Mouse (Mus musculus) forebrain, embryonic 13.5 days (tissue): ENCODE measurements around the gene Fam20c. TPM values are rescaled to one million over a fixed set of nuclear protein-coding genes. Genes with fewer than 3 reads are reported as not detected.

Experiments used
- ATAC-seq: fragments of 200-750 bp; cut with Nextera tagmentation; 2 replicates; pipeline ENCODE4 v1.8.0; 2017
- H3K27ac ChIP-seq: fragments of 300-500 bp; sonication (generic); 2 replicates; pipeline ENCODE4 v1.5.1; 2015; ENCODE audit warnings: inconsistent platforms, mild to moderate bottlenecking, moderate library complexity
- H3K27me3 ChIP-seq: fragments of 300-500 bp; sonication (generic); 2 replicates; pipeline ENCODE4 v1.6.1; 2015; ENCODE audit warnings: mild to moderate bottlenecking, inconsistent platforms
- H3K36me3 ChIP-seq: fragments of 300-500 bp; sonication (generic); 2 replicates; pipeline ENCODE4 v1.6.1; 2015; ENCODE audit warnings: mild to moderate bottlenecking, inconsistent platforms; ENCODE audit not compliant: poor library complexity, severe bottlenecking
- H3K4me1 ChIP-seq: fragments of 300-500 bp; sonication (generic); 2 replicates; pipeline ENCODE4 v1.6.1; 2015; ENCODE audit warnings: inconsistent platforms
- H3K4me2 ChIP-seq: fragments of 300-500 bp; sonication (generic); 2 replicates; pipeline ENCODE4 v1.6.1; 2015; ENCODE audit warnings: inconsistent platforms, mild to moderate bottlenecking, moderate library complexity
- H3K4me3 ChIP-seq: fragments of 300-500 bp; sonication (generic); 2 replicates; pipeline ENCODE4 v1.5.1; 2015; ENCODE audit warnings: mild to moderate bottlenecking, inconsistent platforms
- H3K9ac ChIP-seq: fragments of 300-500 bp; sonication (generic); 2 replicates; pipeline ENCODE4 v1.6.1; 2015; ENCODE audit warnings: mild to moderate bottlenecking, inconsistent platforms
- H3K9me3 ChIP-seq: fragments of 300-500 bp; sonication (generic); replicated peaks from 2 replicates; pipeline ENCODE4 v1.6.1; 2016; ENCODE audit warnings: inconsistent platforms
- WGBS: fragments of 180-500 bp; shearing (Covaris S2); methylation state at CpG from one replicate; pipeline ENCODE4 v1.1.7; 2015; 5-methylcytosine and 5-hydroxymethylcytosine counted together
- polyA plus RNA-seq: library from polyadenylated mRNA; unstranded; fragments of >200 nt; fragmentation: Nextera tagmentation; extraction: Ambion mirVana; gene quantifications from 2 replicates; pipeline ENCODE4 v1.2.1, GENCODE M21; 2015

Gene Fam20c
- polyA plus RNA-seq, 1 experiment from 2014 or later = 22.6 TPM

- Histone ChIP-seq H3K27ac (peak overlapping the region; percentile 55), H3K9ac (no peak overlapping the region), H3K9me3 (no peaks in the 10 kb centered on the region), H3K4me3 (no peak overlapping the region), H3K27me3 (no peaks in the 10 kb centered on the region), H3K36me3 (peaks cover 23% of the 10 kb centered on the region), H3K4me1 (peaks cover 13% of the 10 kb centered on the region), H3K4me2 (no peak overlapping the region)
- no peak for ATAC-seq
- WGBS = 94% methylated on average over 1 of the region's 1 CpGs
Observed at GRCm38 (mm10) chr5:138782697-138783096, 28.4 kb downstream of the Fam20c start.

GRCm38 (mm10) chr5:138783181-138783580 is 28.9 kb downstream of the Fam20c start:
- H3K9ac ChIP-seq = no peak overlapping the region
- WGBS = 71% methylated on average over 8 of the region's 8 CpGs
- peaks cover 14% of the 10 kb centered on the region for H3K4me1 ChIP-seq
- H3K9me3 ChIP-seq = no peaks in the 10 kb centered on the region
- ATAC-seq = no peak
- peak overlapping the region; percentile 55 for H3K27ac ChIP-seq
- no peak overlapping the region for H3K4me3 ChIP-seq
- H3K4me2 ChIP-seq = no peak overlapping the region
- peaks cover 26% of the 10 kb centered on the region for H3K36me3 ChIP-seq
- H3K27me3 ChIP-seq = no peaks in the 10 kb centered on the region

GRCm38 (mm10) chr5:138785986-138786515 is 31.7 kb downstream of the Fam20c start:
- H3K9me3 ChIP-seq = no peaks in the 10 kb centered on the region
- H3K4me1 ChIP-seq = peaks cover 11% of the 10 kb centered on the region; the same call in 1 of the 2 replicates
- H3K4me2 ChIP-seq = no peak overlapping the region
- H3K27me3 ChIP-seq = no peaks in the 10 kb centered on the region
- no peak overlapping the region for H3K4me3 ChIP-seq
- no peak overlapping the region for H3K9ac ChIP-seq
- peaks cover 24% of the 10 kb centered on the region for H3K36me3 ChIP-seq
- WGBS = 93% methylated on average over 3 of the region's 3 CpGs
- no peak for ATAC-seq
- no peak overlapping the region for H3K27ac ChIP-seq

- peaks cover 11% of the 10 kb centered on the region; the same call in 1 of the 2 replicates for H3K4me1 ChIP-seq
- H3K4me2 ChIP-seq = no peak overlapping the region
- no peak overlapping the region for H3K9ac ChIP-seq
- no peak overlapping the region for H3K27ac ChIP-seq
- WGBS = 91% methylated on average over 7 of the region's 7 CpGs
- no peak overlapping the region for H3K4me3 ChIP-seq
- ATAC-seq = no peak
- no peaks in the 10 kb centered on the region for H3K9me3 ChIP-seq
- peaks cover 27% of the 10 kb centered on the region for H3K36me3 ChIP-seq
- no peaks in the 10 kb centered on the region for H3K27me3 ChIP-seq
Observed at GRCm38 (mm10) chr5:138787648-138788047, 33.3 kb downstream of the Fam20c start.

GRCm38 (mm10) chr5:138788481-138789211 is 34.3 kb downstream of the Fam20c start:
- Histone ChIP-seq H3K27ac (no peak overlapping the region), H3K27me3 (no peaks in the 10 kb centered on the region), H3K36me3 (peaks cover 37% of the 10 kb centered on the region), H3K4me1 (peaks cover 11% of the 10 kb centered on the region; the same call in 1 of the 2 replicates), H3K4me3 (no peak overlapping the region), H3K9me3 (no peaks in the 10 kb centered on the region), H3K4me2 (no peak overlapping the region), H3K9ac (no peak overlapping the region; the same call in 1 of the 2 replicates)
- 42% methylated on average over 11 of the region's 11 CpGs for WGBS
- ATAC-seq = no peak

DNA sequence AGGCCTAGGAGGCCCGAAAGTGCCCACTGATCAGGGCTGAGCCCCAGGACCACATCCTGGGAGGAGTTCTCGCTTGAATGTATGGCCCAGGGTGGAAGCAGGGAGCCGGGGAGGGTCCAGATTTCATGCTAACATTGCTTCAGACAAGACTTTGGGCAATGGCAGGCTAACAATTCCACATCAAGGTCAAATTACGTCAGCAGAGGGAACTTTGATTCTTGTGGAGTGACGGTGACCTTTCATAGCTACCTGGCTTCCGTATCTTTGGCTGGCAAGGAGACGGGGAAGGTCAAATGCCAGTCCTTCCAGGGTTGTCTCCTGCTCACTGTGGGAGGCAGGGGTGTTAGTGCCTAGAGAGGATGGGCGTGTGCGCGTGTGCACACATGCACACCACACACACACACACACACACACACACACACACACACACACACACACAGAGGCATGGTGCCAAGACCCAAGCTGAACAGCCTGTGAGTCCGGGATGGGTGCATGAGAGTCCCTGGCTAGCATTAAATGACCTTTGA is 36.7 kb downstream of the Fam20c start:
- ATAC-seq = no peak
- Histone ChIP-seq H3K27me3 (no peaks in the 10 kb centered on the region), H3K4me1 (peaks cover 11% of the 10 kb centered on the region; the same call in 1 of the 2 replicates), H3K27ac (no peak overlapping the region), H3K4me3 (no peak overlapping the region), H3K4me2 (no peak overlapping the region), H3K9ac (no peak overlapping the region), H3K36me3 (peaks cover 54% of the 10 kb centered on the region), H3K9me3 (no peaks in the 10 kb centered on the region)
- WGBS = 91% methylated on average over 11 of the region's 11 CpGs

- no peak for ATAC-seq
- peaks cover 46% of the 10 kb centered on the region for H3K36me3 ChIP-seq
Observed at GRCm38 (mm10) chr5:138801588-138802116, 47.3 kb downstream of the Fam20c start.

DNA sequence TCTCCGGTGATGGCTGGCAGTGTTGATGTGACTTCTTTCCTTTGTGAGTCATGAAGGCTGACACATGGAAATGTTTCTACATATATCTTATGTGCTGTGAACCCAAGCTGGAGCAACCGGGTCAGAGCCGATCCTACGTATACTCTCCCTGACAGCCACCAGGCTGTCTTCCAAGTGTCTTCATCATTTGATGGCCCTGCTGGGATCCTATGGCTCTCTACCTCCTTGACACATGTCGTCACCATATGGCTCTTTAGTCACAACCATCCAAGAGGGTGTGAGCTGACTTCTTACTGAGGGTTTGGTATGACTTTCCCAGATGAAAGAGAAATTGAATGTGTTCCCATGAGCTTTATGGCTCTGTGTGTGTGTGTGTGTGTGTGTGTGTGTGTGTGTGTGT is 50.0 kb downstream of the Fam20c start:
- Histone ChIP-seq H3K36me3 (peaks cover 45% of the 10 kb centered on the region), H3K9me3 (no peaks in the 10 kb centered on the region), H3K9ac (no peak overlapping the region), H3K4me2 (no peak overlapping the region), H3K27me3 (no peaks in the 10 kb centered on the region), H3K4me3 (no peak overlapping the region), H3K4me1 (0 out of 2 replicates have a peak, but pooled peaks cover 4% of the 10 kb centered on the region), H3K27ac (no peak overlapping the region)
- no peak for ATAC-seq
- whole genome bisulfite sequencing = 83% methylated on average over 5 of the region's 5 CpGs

More at GRCm38 (mm10) chr5:138801588-138802116, 47.3 kb downstream of the Fam20c start:
- Histone ChIP-seq H3K4me2 (no peak overlapping the region), H3K27ac (no peak overlapping the region; the same call in 1 of the 2 replicates), H3K4me1 (peaks cover 10% of the 10 kb centered on the region; the same call in 1 of the 2 replicates), H3K4me3 (no peak overlapping the region), H3K9ac (no peak overlapping the region; the same call in 1 of the 2 replicates), H3K9me3 (no peaks in the 10 kb centered on the region), H3K27me3 (no peaks in the 10 kb centered on the region)
- WGBS = 84% methylated on average over 7 of the region's 7 CpGs

- Histone ChIP-seq H3K36me3 (peaks cover 47% of the 10 kb centered on the region), H3K27me3 (no peaks in the 10 kb centered on the region), H3K9me3 (no peaks in the 10 kb centered on the region), H3K4me1 (no peaks in the 10 kb centered on the region), H3K9ac (no peak overlapping the region), H3K27ac (no peak overlapping the region), H3K4me2 (no peak overlapping the region), H3K4me3 (no peak overlapping the region)
- ATAC-seq = no peak
- 98% methylated on average over 6 of the region's 6 CpGs for WGBS
Observed at GRCm38 (mm10) chr5:138809767-138810166, 55.5 kb downstream of the Fam20c start.

- WGBS = 8% methylated on average over 21 of the region's 21 CpGs
- Histone ChIP-seq H3K4me2 (peak within 1 kb of the TSS; percentile 47), H3K4me1 (peaks cover 8% of the 10 kb centered on the region), H3K36me3 (no peaks in the 10 kb centered on the region), H3K4me3 (peak within 1 kb of the TSS; percentile 25), H3K9me3 (no peaks in the 10 kb centered on the region), H3K9ac (no peak within 1 kb of the TSS), H3K27ac (no peak within 1 kb of the TSS), H3K27me3 (peaks cover 63% of the 10 kb centered on the region)
- no peak for ATAC-seq
Observed at GRCm38 (mm10) chr5:138819780-138820179, 65.5 kb downstream of the Fam20c start, which contains the start of gene Gm5294. Gene Gm5294, plus strand, starts transcription at chr5:138820080.

DNA sequence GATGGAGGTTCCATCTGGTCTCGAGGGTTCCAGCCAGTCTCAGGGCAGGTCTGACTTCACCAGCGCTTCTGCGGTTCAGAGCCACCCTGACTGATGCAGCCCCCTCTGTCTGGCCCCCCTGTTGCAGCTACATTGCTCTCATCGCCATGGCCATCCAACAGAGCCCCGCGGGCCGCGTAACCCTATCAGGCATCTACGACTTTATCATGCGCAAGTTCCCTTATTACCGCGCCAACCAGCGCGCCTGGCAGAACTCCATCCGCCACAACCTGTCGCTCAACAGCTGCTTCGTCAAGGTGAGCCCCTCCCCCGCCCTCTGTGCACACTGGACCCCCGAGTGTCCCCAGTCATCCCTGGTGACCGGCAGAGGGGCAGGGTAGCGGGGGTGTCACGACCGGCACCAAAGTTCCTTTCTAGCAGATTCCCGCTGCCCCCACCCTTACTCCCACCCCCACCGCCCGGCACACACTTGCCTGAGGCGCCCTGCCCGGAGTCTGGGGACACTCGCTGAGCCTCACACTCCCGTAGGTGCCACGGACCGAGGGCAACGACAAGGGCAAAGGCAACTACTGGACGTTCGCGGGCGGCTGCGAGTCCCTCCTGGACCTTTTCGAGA is 66.5 kb downstream of the Fam20c start:
- no peak for ATAC-seq
- Histone ChIP-seq H3K9ac (no peak overlapping the region), H3K4me1 (peaks cover 8% of the 10 kb centered on the region), H3K4me3 (peak overlapping the region; percentile 25), H3K4me2 (peak overlapping the region; percentile 47), H3K27ac (no peak overlapping the region), H3K36me3 (no peaks in the 10 kb centered on the region), H3K27me3 (peaks cover 66% of the 10 kb centered on the region), H3K9me3 (no peaks in the 10 kb centered on the region)
- 2% methylated on average over 36 of the region's 39 CpGs for WGBS

DNA sequence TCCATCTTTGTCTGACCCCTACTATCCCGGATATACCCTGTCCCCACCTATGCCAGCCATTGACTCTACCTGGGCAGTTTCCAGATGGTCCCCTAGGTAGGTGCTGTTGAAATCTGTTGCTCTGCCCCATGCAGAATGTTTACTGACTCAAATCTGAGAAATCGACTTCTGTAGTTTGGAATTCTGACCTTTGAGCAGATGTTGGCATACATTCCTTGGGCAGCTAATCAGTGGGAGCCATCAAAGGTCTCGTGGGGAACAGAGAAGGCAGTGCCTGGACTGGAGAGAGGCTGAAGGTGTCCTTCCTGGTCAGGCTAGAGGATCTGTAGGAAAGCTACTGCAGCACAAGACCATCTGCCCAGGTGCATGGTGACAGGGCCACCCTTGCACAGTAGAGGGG is 70.8 kb downstream of the Fam20c start:
- H3K4me3 ChIP-seq = no peak overlapping the region
- no peaks in the 10 kb centered on the region for H3K36me3 ChIP-seq
- peaks cover 48% of the 10 kb centered on the region for H3K27me3 ChIP-seq
- 75% methylated on average over 3 of the region's 3 CpGs for WGBS
- no peak overlapping the region for H3K9ac ChIP-seq
- H3K4me1 ChIP-seq = peaks cover 8% of the 10 kb centered on the region
- ATAC-seq = no peak
- H3K27ac ChIP-seq = no peak overlapping the region
- H3K9me3 ChIP-seq = no peaks in the 10 kb centered on the region
- no peak overlapping the region for H3K4me2 ChIP-seq
